Mouse (Mus musculus) c-Kit-negative CD71-positive TER-119-positive erythroid progenitor cells, embryonic 14.5 days (primary cell): Measurements from ENCODE around the gene Gna14.

ENCODE experiments used
- DNase-seq: peaks from one replicate; pipeline ENCODE4 v3.0.0-alpha.2; 2013; ENCODE audit warnings: low read depth, low spot score

Gna14 gene

GRCm38 (mm10) chr19:16511081-16511420 is 75.5 kb downstream of the Gna14 start:
- DNase-seq, result peak; percentile 52

GRCm38 (mm10) chr19:16514201-16514600 is 78.6 kb downstream of the Gna14 start:
- DNase-seq, result no peak

- DNase-seq, result no peak
Observed at GRCm38 (mm10) chr19:16518569-16518968, 83.0 kb downstream of the Gna14 start.

GRCm38 (mm10) chr19:16520608-16521007 is 85.0 kb downstream of the Gna14 start:
- no peak for DNase-seq

GRCm38 (mm10) chr19:16526302-16526880 is 90.8 kb downstream of the Gna14 start:
- no peak for DNase-seq

GRCm38 (mm10) chr19:16527031-16527430 is 91.5 kb downstream of the Gna14 start:
- no peak for DNase-seq

- DNase-seq, result no peak
Observed at GRCm38 (mm10) chr19:16528225-16528828, 92.8 kb downstream of the Gna14 start.

- no peak for DNase-seq
Observed at GRCm38 (mm10) chr19:16529293-16529920, 93.8 kb downstream of the Gna14 start.

- DNase-seq, result no peak
Observed at GRCm38 (mm10) chr19:16529999-16530398, 94.4 kb downstream of the Gna14 start.

- DNase-seq, result no peak
Observed at GRCm38 (mm10) chr19:16534311-16534710, 98.7 kb downstream of the Gna14 start.

GRCm38 (mm10) chr19:16538416-16538815 is 102.9 kb downstream of the Gna14 start:
- DNase-seq, result no peak

GRCm38 (mm10) chr19:16543688-16544087 is 108.1 kb downstream of the Gna14 start:
- DNase-seq, result no peak

GRCm38 (mm10) chr19:16556988-16557387 is 121.4 kb downstream of the Gna14 start:
- no peak for DNase-seq

- DNase-seq, result no peak
Observed at GRCm38 (mm10) chr19:16557971-16558370, 122.4 kb downstream of the Gna14 start.

GRCm38 (mm10) chr19:16558570-16558969 is 123.0 kb downstream of the Gna14 start:
- DNase-seq, result no peak

- DNase-seq, result no peak
Observed at GRCm38 (mm10) chr19:16559243-16559896, 123.8 kb downstream of the Gna14 start.

- no peak for DNase-seq
Observed at GRCm38 (mm10) chr19:16562676-16563075, 127.1 kb downstream of the Gna14 start.

GRCm38 (mm10) chr19:16576790-16577189 is 141.2 kb downstream of the Gna14 start:
- no peak for DNase-seq

- DNase-seq, result no peak
Observed at GRCm38 (mm10) chr19:16579656-16580260, 144.2 kb downstream of the Gna14 start.

- no peak for DNase-seq
Observed at GRCm38 (mm10) chr19:16580501-16580900, 144.9 kb downstream of the Gna14 start.

GRCm38 (mm10) chr19:16584546-16584945 is 149.0 kb downstream of the Gna14 start:
- DNase-seq, result no peak

- peak; percentile 20 for DNase-seq
Observed at GRCm38 (mm10) chr19:16585379-16585778, 149.8 kb downstream of the Gna14 start.
